Mouse (Mus musculus) limb, embryonic 11.5 days (tissue): ENCODE data around the gene Col6a6. TPM values are rescaled to one million over a fixed set of nuclear protein-coding genes. Genes with fewer than 3 reads are reported as not detected.

Source experiments
- ATAC-seq: fragments of 200-750 bp; cut with Nextera tagmentation; 2 replicates; pipeline ENCODE4 v1.8.0; 2017; ENCODE audit warnings: low read depth; ENCODE audit not compliant: insufficient number of reproducible peaks, low FRiP score, low TSS enrichment
- DNase-seq: peaks from one replicate; pipeline ENCODE4 v3.0.0-alpha.2; 2015; ENCODE audit warnings: low spot score
- H3K27ac ChIP-seq: fragments of 300-500 bp; sonication (generic); replicated peaks from 2 replicates; pipeline ENCODE4 v1.5.1; 2014; ENCODE audit warnings: low read depth, mild to moderate bottlenecking, low read length
- H3K27me3 ChIP-seq: fragments of 300-500 bp; sonication (generic); 2 replicates; pipeline ENCODE4 v1.6.1; 2014; ENCODE audit warnings: mild to moderate bottlenecking, low read length, mixed read lengths; ENCODE audit not compliant: control insufficient read depth, insufficient read depth
- H3K36me3 ChIP-seq: fragments of 300-500 bp; sonication (generic); 2 replicates; pipeline ENCODE4 v1.6.1; 2014; ENCODE audit warnings: mild to moderate bottlenecking, low read length, moderate library complexity, mixed read lengths; ENCODE audit not compliant: control insufficient read depth, insufficient read depth
- H3K4me1 ChIP-seq: fragments of 300-500 bp; sonication (generic); 2 replicates; pipeline ENCODE4 v1.6.1; 2014; ENCODE audit warnings: low read length, mixed read lengths; ENCODE audit not compliant: control insufficient read depth, insufficient read depth
- H3K4me2 ChIP-seq: fragments of 300-500 bp; sonication (generic); 2 replicates; pipeline ENCODE4 v1.6.1; 2014; ENCODE audit warnings: low read depth, mild to moderate bottlenecking, moderate library complexity; ENCODE audit not compliant: severe bottlenecking
- H3K4me3 ChIP-seq: fragments of 300-500 bp; sonication (generic); 2 replicates; pipeline ENCODE4 v1.5.1; 2014; ENCODE audit warnings: low read depth, low read length
- H3K9ac ChIP-seq: fragments of 300-500 bp; sonication (generic); 2 replicates; pipeline ENCODE4 v1.6.1; 2014; ENCODE audit warnings: mild to moderate bottlenecking, low read length
- H3K9me3 ChIP-seq: fragments of 300-500 bp; sonication (generic); 2 replicates; pipeline ENCODE4 v1.6.1; 2016; ENCODE audit warnings: low read length; ENCODE audit not compliant: control insufficient read depth
- WGBS: fragments of 180-500 bp; shearing (Covaris S2); extraction: QIAGEN DNeasy Blood & Tissue Kit; methylation state at CpG from one replicate; pipeline ENCODE4 v1.1.7; 2014; 5-methylcytosine and 5-hydroxymethylcytosine counted together
- polyA plus RNA-seq: library from polyadenylated mRNA; unstranded; fragments of >200 nt; fragmentation: Nextera tagmentation; extraction: Ambion mirVana; gene quantifications from 2 replicates; pipeline ENCODE4 v1.2.1, GENCODE M21; 2014

The Col6a6 gene
- polyA plus RNA-seq, 1 experiment from 2014 or later: 0.23 TPM

DNA sequence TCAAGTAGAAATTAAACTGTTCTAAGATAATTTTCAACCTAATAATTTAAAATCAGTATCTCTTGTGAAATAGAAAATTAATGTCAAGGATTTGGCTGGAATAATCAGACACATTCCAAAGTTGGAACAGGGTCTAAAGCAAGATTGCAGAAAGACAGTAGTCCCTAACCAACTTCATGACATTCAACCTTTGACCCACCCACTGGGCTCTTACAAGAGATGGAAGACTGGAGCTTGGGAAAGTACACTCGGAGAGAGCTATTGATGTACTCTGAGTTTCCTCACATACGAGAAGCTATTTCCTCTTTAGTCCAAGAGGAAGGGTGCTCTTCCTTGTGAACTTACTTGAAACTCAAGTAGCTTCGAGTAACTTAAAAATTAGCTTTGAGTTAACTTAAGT, 56.6 kb downstream of the Col6a6 start:
- Histone ChIP-seq H3K9ac (no peak overlapping the region), H3K36me3 (no peaks in the 10 kb centered on the region), H3K4me1 (no peaks in the 10 kb centered on the region), H3K4me3 (no peak overlapping the region), H3K27ac (no peak overlapping the region), H3K27me3 (no peaks in the 10 kb centered on the region), H3K9me3 (no peaks in the 10 kb centered on the region), H3K4me2 (no peak overlapping the region)
- WGBS: 87% methylated on average over 3 of the region's 3 CpGs
- ATAC-seq: no peak
- no peak for DNase-seq

DNA sequence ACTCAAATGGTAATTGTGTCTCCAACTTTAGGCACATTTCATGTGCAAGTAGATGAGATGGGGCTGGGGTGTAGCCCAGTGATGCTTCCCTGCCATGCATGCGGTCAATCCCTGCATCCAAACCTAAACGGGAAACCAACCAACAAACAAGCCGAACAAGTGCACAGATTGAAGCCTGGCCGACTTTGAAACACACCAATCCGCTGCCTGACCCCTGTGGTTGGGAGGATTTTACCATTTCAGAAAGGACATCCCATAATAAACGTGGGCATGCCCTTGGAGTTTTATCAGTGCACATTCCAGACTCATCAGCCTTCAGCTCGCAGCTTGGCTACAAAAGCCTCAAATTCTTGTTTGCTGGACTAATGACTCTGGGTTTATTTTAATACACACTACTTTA, 57.3 kb downstream of the Col6a6 start:
- DNase-seq: no peak
- Histone ChIP-seq H3K9me3 (no peaks in the 10 kb centered on the region), H3K27ac (no peak overlapping the region), H3K27me3 (no peaks in the 10 kb centered on the region), H3K4me1 (no peaks in the 10 kb centered on the region), H3K4me2 (no peak overlapping the region), H3K4me3 (no peak overlapping the region), H3K9ac (no peak overlapping the region), H3K36me3 (no peaks in the 10 kb centered on the region)
- ATAC-seq: no peak
- WGBS: 82% methylated on average over 7 of the region's 7 CpGs

DNA sequence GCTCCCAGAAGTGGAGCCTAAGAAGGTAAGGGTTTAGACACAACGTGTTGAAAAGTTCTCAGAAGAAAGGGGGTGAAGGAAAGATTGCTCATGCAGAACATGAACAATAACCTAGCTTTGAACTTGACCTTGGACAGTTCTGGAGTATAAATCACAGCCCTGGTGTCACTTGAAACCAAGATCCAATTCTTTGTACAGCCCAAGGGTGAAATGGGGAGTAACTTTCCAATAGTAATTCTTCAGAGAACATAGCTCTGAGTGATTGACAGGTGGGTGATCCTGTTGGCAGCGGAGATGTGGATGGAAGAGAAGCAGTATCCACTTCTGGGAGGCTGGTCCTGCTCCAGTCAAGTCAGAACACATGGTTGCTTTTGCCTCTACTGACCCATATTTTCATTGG, 62.1 kb downstream of the Col6a6 start:
- ATAC-seq (no peak), DNase-seq (no peak)
- 70% methylated on average over 2 of the region's 2 CpGs for WGBS
- Histone ChIP-seq H3K27me3 (no peaks in the 10 kb centered on the region), H3K4me2 (no peak overlapping the region), H3K27ac (no peak overlapping the region), H3K9ac (no peak overlapping the region), H3K4me1 (no peaks in the 10 kb centered on the region), H3K36me3 (no peaks in the 10 kb centered on the region), H3K4me3 (no peak overlapping the region), H3K9me3 (no peaks in the 10 kb centered on the region)

DNA sequence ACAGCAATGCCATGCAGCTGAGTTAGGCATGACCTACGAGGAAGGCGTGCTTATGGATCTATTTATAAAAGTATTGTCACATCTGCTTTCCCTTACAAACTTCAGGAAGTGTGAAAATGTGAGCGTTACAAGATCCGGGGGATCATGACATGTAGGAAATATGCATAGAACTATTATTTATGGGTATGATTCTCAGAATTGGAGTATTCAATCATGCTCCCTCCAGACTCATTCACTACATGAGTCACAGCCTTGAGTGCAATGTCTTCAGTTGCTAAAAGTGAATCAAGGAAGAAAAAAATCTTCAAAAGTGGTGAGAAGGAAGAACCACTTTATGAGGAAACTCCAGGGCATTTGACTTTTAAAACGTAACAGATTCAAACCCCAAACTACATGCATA, 63.3 kb downstream of the Col6a6 start:
- 69% methylated on average over 5 of the region's 5 CpGs for WGBS

DNA sequence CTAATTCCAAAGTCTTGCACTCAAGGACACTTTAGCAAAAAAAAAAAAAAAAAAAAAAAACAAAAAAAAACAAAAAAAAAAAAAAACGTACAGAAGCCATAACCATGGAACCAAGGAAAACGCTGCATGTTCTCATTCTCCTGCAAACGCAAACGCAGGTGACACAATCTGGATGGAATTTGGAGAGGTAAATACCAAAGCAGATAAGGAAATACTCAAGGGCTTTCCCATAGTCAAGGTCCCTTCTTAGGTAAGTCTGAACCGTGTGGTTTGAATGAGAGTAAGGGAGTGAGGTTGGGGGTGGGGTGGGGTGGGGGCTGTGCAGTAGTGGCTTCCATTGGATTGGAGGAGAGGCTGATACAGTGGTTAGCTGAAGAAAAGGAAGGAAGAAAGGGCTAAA, 63.8 kb downstream of the Col6a6 start:
- DNase-seq (no peak), ATAC-seq (no peak)
- H3K9me3 ChIP-seq: no peaks in the 10 kb centered on the region
- H3K4me3 ChIP-seq: no peak overlapping the region
- no peaks in the 10 kb centered on the region for H3K4me1 ChIP-seq
- H3K36me3 ChIP-seq: no peaks in the 10 kb centered on the region
- no peaks in the 10 kb centered on the region for H3K27me3 ChIP-seq
- H3K4me2 ChIP-seq: no peak overlapping the region
- H3K27ac ChIP-seq: no peak overlapping the region
- H3K9ac ChIP-seq: no peak overlapping the region
- WGBS: 76% methylated on average over 5 of the region's 5 CpGs

More for the DNA sequence above, 63.3 kb downstream of the Col6a6 start:
- H3K36me3 ChIP-seq: no peaks in the 10 kb centered on the region
- H3K27me3 ChIP-seq: no peaks in the 10 kb centered on the region
- no peak overlapping the region for H3K4me3 ChIP-seq
- no peak for ATAC-seq
- H3K4me1 ChIP-seq: no peaks in the 10 kb centered on the region
- H3K4me2 ChIP-seq: no peak overlapping the region
- H3K27ac ChIP-seq: no peak overlapping the region
- H3K9me3 ChIP-seq: no peaks in the 10 kb centered on the region
- H3K9ac ChIP-seq: no peak overlapping the region
- DNase-seq: no peak

DNA sequence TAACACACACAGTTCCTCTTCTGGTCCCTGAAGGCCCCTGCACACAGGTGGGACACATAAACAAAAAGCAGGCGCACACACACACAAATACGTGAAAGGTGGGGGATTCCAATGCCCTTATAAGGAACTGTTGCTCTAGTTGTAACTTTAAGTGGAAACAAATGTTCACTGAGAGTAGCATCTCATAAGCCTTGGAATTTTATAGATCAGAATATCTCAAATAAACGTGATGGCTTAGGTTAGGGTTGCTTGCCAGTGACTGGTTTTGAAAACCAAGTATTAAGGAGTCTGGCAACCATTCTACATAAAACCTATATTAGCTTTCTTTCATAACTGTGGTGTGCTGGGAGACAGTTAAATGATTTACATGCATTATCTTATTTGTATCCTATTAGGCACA, 64.3 kb downstream of the Col6a6 start:
- no peak overlapping the region for H3K9ac ChIP-seq
- no peaks in the 10 kb centered on the region for H3K27me3 ChIP-seq
- no peaks in the 10 kb centered on the region for H3K4me1 ChIP-seq
- no peak for DNase-seq
- WGBS: 47% methylated on average over 3 of the region's 3 CpGs
- no peak overlapping the region for H3K4me3 ChIP-seq
- no peaks in the 10 kb centered on the region for H3K36me3 ChIP-seq
- no peak for ATAC-seq
- no peak overlapping the region for H3K27ac ChIP-seq
- no peak overlapping the region for H3K4me2 ChIP-seq
- no peaks in the 10 kb centered on the region for H3K9me3 ChIP-seq

DNA sequence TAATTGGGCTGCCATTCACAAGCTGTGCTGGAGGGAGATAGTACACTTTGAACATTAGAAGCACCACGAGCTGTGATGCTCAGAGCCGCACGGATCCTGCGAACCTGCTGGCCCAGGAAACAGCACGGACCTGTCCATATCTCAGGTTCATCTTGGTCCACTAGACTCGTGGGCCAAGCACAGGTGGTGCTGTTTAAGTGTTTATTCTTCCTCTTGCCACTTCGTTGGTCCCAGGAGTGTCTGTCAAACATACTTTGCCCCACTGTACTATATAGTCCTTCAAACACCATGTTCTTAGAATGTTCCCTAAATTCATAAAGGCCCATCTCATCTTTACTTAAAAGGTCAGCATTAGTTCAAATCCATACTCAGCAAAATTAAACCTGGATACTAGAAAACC, 65.7 kb downstream of the Col6a6 start:
- 86% methylated on average over 7 of the region's 7 CpGs for WGBS
- no peaks in the 10 kb centered on the region for H3K9me3 ChIP-seq
- ATAC-seq: no peak
- H3K4me2 ChIP-seq: no peak overlapping the region
- H3K4me1 ChIP-seq: no peaks in the 10 kb centered on the region
- no peak overlapping the region for H3K9ac ChIP-seq
- H3K4me3 ChIP-seq: no peak overlapping the region
- H3K36me3 ChIP-seq: no peaks in the 10 kb centered on the region
- no peak for DNase-seq
- H3K27ac ChIP-seq: no peak overlapping the region
- no peaks in the 10 kb centered on the region for H3K27me3 ChIP-seq

DNA sequence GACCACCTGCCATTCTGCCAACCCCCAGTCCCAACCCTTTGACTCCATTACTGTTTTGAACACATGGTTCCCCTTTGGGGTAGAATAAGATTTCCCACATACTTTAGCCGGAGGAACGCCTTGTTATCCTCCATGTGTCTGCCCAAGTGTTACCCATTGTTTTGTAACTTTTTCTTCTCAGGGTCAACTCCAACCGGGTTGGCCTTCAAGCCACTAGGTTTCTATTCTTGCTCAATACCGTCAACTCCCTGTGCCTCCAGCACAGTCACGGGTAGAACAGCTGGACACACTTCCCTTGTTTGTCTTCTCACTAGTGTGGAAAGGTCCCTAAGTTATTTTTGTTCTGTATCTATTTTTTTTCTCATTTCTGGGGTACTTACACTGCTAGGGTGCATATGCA, 69.1 kb downstream of the Col6a6 start:
- 91% methylated on average over 5 of the region's 5 CpGs for WGBS
- Histone ChIP-seq H3K36me3 (no peaks in the 10 kb centered on the region), H3K27me3 (no peaks in the 10 kb centered on the region), H3K4me1 (no peaks in the 10 kb centered on the region), H3K27ac (no peak overlapping the region), H3K9me3 (no peaks in the 10 kb centered on the region), H3K4me3 (no peak overlapping the region), H3K4me2 (no peak overlapping the region), H3K9ac (no peak overlapping the region)
- DNase-seq (no peak), ATAC-seq (no peak)

DNA sequence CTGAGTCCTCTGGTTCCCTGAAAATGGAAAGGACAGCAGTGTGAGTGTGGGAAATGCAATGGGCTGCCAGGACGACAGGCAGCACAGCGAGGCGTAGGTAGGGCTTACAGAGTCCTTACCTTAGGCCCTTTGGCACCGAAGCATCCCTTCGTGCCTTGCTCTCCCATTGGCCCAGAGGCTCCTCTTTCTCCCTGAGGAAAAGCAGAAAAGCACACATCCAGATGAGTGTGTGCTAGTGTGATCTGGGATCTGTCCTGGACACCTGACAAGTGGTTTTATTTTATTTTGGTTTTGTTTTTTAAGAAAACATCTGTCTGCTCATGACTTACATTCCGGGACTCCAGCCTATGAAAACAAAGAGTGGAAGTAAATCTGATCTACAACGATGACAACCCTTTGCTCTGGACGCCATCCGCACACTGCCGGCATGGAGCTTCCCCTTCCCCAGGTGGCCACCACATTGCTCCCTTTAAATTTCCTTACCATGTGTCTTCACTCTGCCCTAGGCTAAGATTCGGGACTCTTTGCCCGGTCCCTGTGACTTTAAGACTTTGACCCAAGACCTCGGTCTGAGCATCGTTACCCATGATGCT, 69.7 kb downstream of the Col6a6 start:
- DNase-seq: no peak
- WGBS: 86% methylated on average over 14 of the region's 14 CpGs
- ATAC-seq: peak; percentile 31; the same call in 1 of the 2 replicates
- Histone ChIP-seq H3K4me3 (no peak overlapping the region), H3K4me1 (no peaks in the 10 kb centered on the region), H3K36me3 (no peaks in the 10 kb centered on the region), H3K9me3 (no peaks in the 10 kb centered on the region), H3K9ac (no peak overlapping the region), H3K4me2 (no peak overlapping the region), H3K27ac (no peak overlapping the region), H3K27me3 (no peaks in the 10 kb centered on the region)
